Mouse (Mus musculus) T-helper 17 cell (primary cell): ENCODE measurements at regions not wholly inside any gene's neighbourhood (a gene's known extent, or its start where the extent isn't known, plus 50 kb on each side); places are given as distances from the start of the nearest gene placed in this dataset.

Experiments used
- in situ Hi-C, 2 experiments: fragments of 300-600 bp; cut with MboI, MseI; formaldehyde crosslinking; loops; 1 replicate in 1 of 2; 2 replicates in 1 of 2; pipeline ENCODE4 v1.15.1; 2025; ENCODE audit warnings: high pct_unique_total_duplicates in 2 of 2

- in situ Hi-C loops, result no loop called here
These were observed 163.2 kb upstream of the Unc93a2 start for GRCm38 (mm10) chr17:7548456-7548855.

- in situ Hi-C loops, result no loop called here
These were observed 153.3 kb upstream of the Unc93a2 start for GRCm38 (mm10) chr17:7538402-7539087.

GRCm38 (mm10) chr17:7537618-7538266 is 152.5 kb upstream of the Unc93a2 start:
- in situ Hi-C loops, result no loop called here

- in situ Hi-C loops, result no loop called here
These were observed 151.9 kb upstream of the Unc93a2 start for GRCm38 (mm10) chr17:7537210-7537609.

- in situ Hi-C loops, result no loop called here
These were observed 149.3 kb upstream of the Unc93a2 start for GRCm38 (mm10) chr17:7534386-7535059.

- in situ Hi-C loops, result no loop called here
These were observed 148.3 kb upstream of the Unc93a2 start for GRCm38 (mm10) chr17:7533552-7533951.

- in situ Hi-C loops, result no loop called here
These were observed 147.4 kb upstream of the Unc93a2 start for GRCm38 (mm10) chr17:7532618-7533017.

- in situ Hi-C loops, result loop anchor here in 1 of 2 experiments (10.0 kb wide), 1 partner anchor 275 kb away; no protein-coding TSS in a partner anchor
These were observed 144.0 kb upstream of the Unc93a2 start for GRCm38 (mm10) chr17:7529304-7529703.

GRCm38 (mm10) chr17:7527681-7528080 is 142.4 kb upstream of the Unc93a2 start:
- in situ Hi-C loops, result loop anchor here in 1 of 2 experiments (10.0 kb wide), 1 partner anchor 273 kb away; no protein-coding TSS in a partner anchor

- in situ Hi-C loops, result loop anchor here (5.0 to 10.0 kb wide), 2 partner anchors 57 to 270 kb away; no protein-coding TSS in a partner anchor
These were observed 139.2 kb upstream of the Unc93a2 start for GRCm38 (mm10) chr17:7524497-7524896.

GRCm38 (mm10) chr17:7521127-7521526 is 135.9 kb upstream of the Unc93a2 start:
- in situ Hi-C loops, result loop anchor here (5.0 to 10.0 kb wide), 2 partner anchors 54 to 266 kb away; no protein-coding TSS in a partner anchor
